Mouse (Mus musculus) forebrain, postnatal 0 days (tissue): ENCODE measurements around the gene Zdhhc6. TPM values are rescaled to one million over a fixed set of nuclear protein-coding genes. Genes with fewer than 3 reads are reported as not detected.

Experiments used
- ATAC-seq: fragments of 200-750 bp; cut with Nextera tagmentation; 2 replicates; pipeline ENCODE4 v1.8.0; 2017; ENCODE audit warnings: mild to moderate bottlenecking, moderate library complexity
- DNase-seq: peaks from one replicate; pipeline ENCODE4 v3.0.0-alpha.2; 2015
- H3K27ac ChIP-seq: fragments of 300-500 bp; sonication (generic); 2 replicates; pipeline ENCODE4 v1.5.1; 2014; ENCODE audit warnings: low read depth, mild to moderate bottlenecking, antibody characterized with exemption, low read length, moderate library complexity, mixed read lengths
- H3K27me3 ChIP-seq: fragments of 300-500 bp; sonication (generic); 2 replicates; pipeline ENCODE4 v1.6.1; 2014; ENCODE audit warnings: mild to moderate bottlenecking, low read length, mixed read lengths; ENCODE audit not compliant: insufficient read depth
- H3K36me3 ChIP-seq: fragments of 300-500 bp; sonication (generic); 2 replicates; pipeline ENCODE4 v1.6.1; 2014; ENCODE audit warnings: mild to moderate bottlenecking, moderate library complexity; ENCODE audit not compliant: insufficient read depth
- H3K4me1 ChIP-seq: fragments of 300-500 bp; sonication (generic); 2 replicates; pipeline ENCODE4 v1.6.1; 2014; ENCODE audit warnings: antibody characterized with exemption; ENCODE audit not compliant: insufficient read depth
- H3K4me2 ChIP-seq: fragments of 300-500 bp; sonication (generic); 2 replicates; pipeline ENCODE4 v1.6.1; 2014; ENCODE audit warnings: low read depth, mild to moderate bottlenecking, moderate library complexity
- H3K4me3 ChIP-seq: fragments of 300-500 bp; sonication (generic); 2 replicates; pipeline ENCODE4 v1.5.1; 2014; ENCODE audit warnings: low read depth, low read length, mixed read lengths
- H3K9ac ChIP-seq: fragments of 300-500 bp; sonication (generic); 2 replicates; pipeline ENCODE4 v1.6.1; 2014; ENCODE audit warnings: mild to moderate bottlenecking
- H3K9me3 ChIP-seq: fragments of 300-500 bp; sonication (generic); 2 replicates; pipeline ENCODE4 v1.6.1; 2016; ENCODE audit warnings: low read length
- CTCF ChIP-seq: sonication (generic); IDR thresholded peaks from 2 replicates; pipeline ENCODE4 v1.5.1; 2016; ENCODE audit warnings: antibody characterized with exemption, control low read depth, low read depth
- WGBS: fragments of 180-500 bp; shearing (Covaris S2); extraction: QIAGEN DNeasy Blood & Tissue Kit; methylation state at CpG from one replicate; pipeline ENCODE4 v1.1.7; 2014; 5-methylcytosine and 5-hydroxymethylcytosine counted together
- polyA plus RNA-seq: library from polyadenylated mRNA; unstranded; fragments of >200 nt; fragmentation: Nextera tagmentation; extraction: Ambion mirVana; gene quantifications from 2 replicates; pipeline ENCODE4 v1.2.1, GENCODE M21; 2015
- total RNA-seq: library from RNA; depleted of rRNA; stranded (reverse); fragments of >200 nt; gene quantifications from 2 replicates; pipeline ENCODE4 v1.2.3, GENCODE M21; 2014

Gene Zdhhc6
- total and polyA plus RNA-seq, 2 experiments from 2014 or later, result 39.4 to 48.0 TPM

- Histone ChIP-seq H3K9ac (no peak overlapping the region), H3K27ac (no peak overlapping the region), H3K4me2 (no peak overlapping the region), H3K27me3 (no peaks in the 10 kb centered on the region), H3K4me3 (no peak overlapping the region), H3K4me1 (no peaks in the 10 kb centered on the region), H3K9me3 (no peaks in the 10 kb centered on the region), H3K36me3 (no peaks in the 10 kb centered on the region)
- ATAC-seq, result no peak
- 94% methylated on average over 3 of the region's 3 CpGs for WGBS
- TF ChIP-seq CTCF, result no peak
- DNase-seq, result no peak
These were observed 39.1 kb downstream of the Zdhhc6 start for GRCm38 (mm10) chr19:55276770-55277169.

- Histone ChIP-seq H3K4me1 (no peaks in the 10 kb centered on the region), H3K27ac (no peak overlapping the region), H3K9me3 (no peaks in the 10 kb centered on the region), H3K27me3 (no peaks in the 10 kb centered on the region), H3K36me3 (no peaks in the 10 kb centered on the region), H3K9ac (no peak overlapping the region), H3K4me3 (no peak overlapping the region), H3K4me2 (no peak overlapping the region)
- WGBS, result 74% methylated on average over 4 of the region's 4 CpGs
- no peak for TF ChIP-seq CTCF
- no peak for DNase-seq
- no peak for ATAC-seq
These were observed 39.7 kb downstream of the Zdhhc6 start for GRCm38 (mm10) chr19:55276100-55276499.

- WGBS, result 79% methylated on average over 6 of the region's 6 CpGs
- no peak overlapping the region for H3K9ac ChIP-seq
These were observed 42.5 kb downstream of the Zdhhc6 start for GRCm38 (mm10) chr19:55273340-55273739.

GRCm38 (mm10) chr19:55271448-55271847 is 44.4 kb downstream of the Zdhhc6 start:
- H3K9me3 ChIP-seq, result no peaks in the 10 kb centered on the region
- no peak overlapping the region for H3K9ac ChIP-seq
- no peak for ATAC-seq
- no peaks in the 10 kb centered on the region for H3K36me3 ChIP-seq
- H3K4me3 ChIP-seq, result no peak overlapping the region
- H3K4me2 ChIP-seq, result no peak overlapping the region
- 18% methylated on average over 3 of the region's 3 CpGs for WGBS
- TF ChIP-seq CTCF, result no peak
- no peaks in the 10 kb centered on the region for H3K27me3 ChIP-seq
- no peak for DNase-seq
- no peak overlapping the region for H3K27ac ChIP-seq
- no peaks in the 10 kb centered on the region for H3K4me1 ChIP-seq

More at GRCm38 (mm10) chr19:55273340-55273739, 42.5 kb downstream of the Zdhhc6 start:
- no peak for DNase-seq
- Histone ChIP-seq H3K27ac (no peak overlapping the region), H3K4me1 (no peaks in the 10 kb centered on the region), H3K27me3 (no peaks in the 10 kb centered on the region), H3K36me3 (no peaks in the 10 kb centered on the region), H3K4me2 (no peak overlapping the region), H3K4me3 (no peak overlapping the region), H3K9me3 (no peaks in the 10 kb centered on the region)
- TF ChIP-seq CTCF, result no peak
- ATAC-seq, result no peak

- Histone ChIP-seq H3K27me3 (no peaks in the 10 kb centered on the region), H3K36me3 (no peaks in the 10 kb centered on the region), H3K27ac (no peak overlapping the region), H3K9ac (no peak overlapping the region), H3K4me3 (no peak overlapping the region), H3K4me2 (no peak overlapping the region), H3K4me1 (no peaks in the 10 kb centered on the region), H3K9me3 (no peaks in the 10 kb centered on the region)
- DNase-seq (no peak), ATAC-seq (no peak)
- 83% methylated on average over 5 of the region's 5 CpGs for WGBS
- TF ChIP-seq CTCF, result no peak
These were observed 46.8 kb downstream of the Zdhhc6 start for GRCm38 (mm10) chr19:55269051-55269450.

- WGBS, result 79% methylated on average over 3 of the region's 3 CpGs
- no peak for ATAC-seq
- TF ChIP-seq CTCF, result no peak
- no peaks in the 10 kb centered on the region for H3K4me1 ChIP-seq
- H3K4me2 ChIP-seq, result no peak overlapping the region
- H3K36me3 ChIP-seq, result no peaks in the 10 kb centered on the region
- H3K4me3 ChIP-seq, result no peak overlapping the region
- H3K9ac ChIP-seq, result no peak overlapping the region
- no peak for DNase-seq
- no peaks in the 10 kb centered on the region for H3K9me3 ChIP-seq
- no peaks in the 10 kb centered on the region for H3K27me3 ChIP-seq
- no peak overlapping the region for H3K27ac ChIP-seq
These were observed 47.7 kb downstream of the Zdhhc6 start for GRCm38 (mm10) chr19:55268150-55268549.

- no peak overlapping the region for H3K4me2 ChIP-seq
- H3K27ac ChIP-seq, result no peak overlapping the region
- H3K27me3 ChIP-seq, result no peaks in the 10 kb centered on the region
- TF ChIP-seq CTCF, result no peak
- H3K9ac ChIP-seq, result no peak overlapping the region
- no peaks in the 10 kb centered on the region for H3K4me1 ChIP-seq
- no peak for ATAC-seq
- DNase-seq, result no peak
- H3K4me3 ChIP-seq, result no peak overlapping the region
- no peaks in the 10 kb centered on the region for H3K9me3 ChIP-seq
- H3K36me3 ChIP-seq, result no peaks in the 10 kb centered on the region
- WGBS, result 90% methylated on average over 3 of the region's 3 CpGs
These were observed 49.0 kb downstream of the Zdhhc6 start for GRCm38 (mm10) chr19:55266786-55267185.

- Histone ChIP-seq H3K9me3 (no peaks in the 10 kb centered on the region), H3K9ac (no peak overlapping the region), H3K4me1 (no peaks in the 10 kb centered on the region), H3K36me3 (no peaks in the 10 kb centered on the region), H3K4me2 (no peak overlapping the region), H3K4me3 (no peak overlapping the region), H3K27me3 (no peaks in the 10 kb centered on the region), H3K27ac (no peak overlapping the region)
- ATAC-seq (no peak), DNase-seq (no peak)
- 68% methylated on average over 3 of the region's 3 CpGs for WGBS
- TF ChIP-seq CTCF, result no peak
These were observed 50.6 kb downstream of the Zdhhc6 start for GRCm38 (mm10) chr19:55265269-55265668.
